Mouse (Mus musculus): ENCODE data around the gene Zfp513. TPM values are rescaled to one million over a fixed set of nuclear protein-coding genes. Genes with fewer than 3 reads are reported as not detected.

The Zfp513 gene
- polyA plus RNA-seq (2012; rRNA removed; ENCODE audit: low replicate concordance): 50.0 and 88.9 TPM in 2 replicates

DNA sequence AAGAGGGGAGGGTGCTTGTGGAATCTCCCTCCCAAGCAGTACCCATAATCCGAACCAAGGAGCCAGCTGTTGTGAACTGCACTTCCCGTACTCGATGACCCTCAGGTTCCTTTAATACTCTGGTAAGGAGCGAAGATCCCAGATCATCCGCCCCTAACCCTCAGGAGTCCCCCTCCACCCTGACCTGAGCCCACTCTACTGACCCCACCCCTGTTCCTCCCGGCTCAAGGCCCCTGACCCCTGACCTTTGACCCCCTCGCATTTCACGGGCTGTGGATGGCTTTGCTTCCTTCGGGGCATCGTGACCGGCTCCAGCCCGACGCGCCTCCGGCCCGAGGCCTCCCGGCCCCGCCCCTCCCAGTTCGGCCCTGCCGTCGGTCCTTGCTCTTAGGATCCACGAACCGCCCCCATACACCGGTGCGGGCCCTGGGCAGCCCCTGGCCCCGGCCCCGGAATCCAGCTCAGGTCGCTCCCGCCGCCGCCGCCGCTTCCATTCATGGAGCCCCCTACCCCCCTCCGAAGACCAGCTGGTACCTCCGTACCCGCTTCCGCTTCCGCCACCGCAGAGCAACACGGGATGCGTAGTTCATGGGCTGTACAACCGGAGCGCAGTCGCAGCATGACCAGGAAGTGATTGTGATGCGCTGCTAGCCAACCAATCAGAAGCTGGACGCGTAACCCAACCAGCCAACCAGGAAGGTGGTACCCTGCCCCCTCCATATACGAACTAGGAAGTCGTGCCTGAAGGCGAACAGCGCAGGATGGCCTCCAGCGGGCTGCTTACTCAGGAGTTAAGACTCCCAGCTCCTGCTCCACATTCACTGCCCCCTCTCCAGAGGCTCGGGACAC lies at the start of gene Zfp513:
Zfp513 (minus strand) TSS at position 562 of the 849 bp plus-strand sequence.

DNA sequence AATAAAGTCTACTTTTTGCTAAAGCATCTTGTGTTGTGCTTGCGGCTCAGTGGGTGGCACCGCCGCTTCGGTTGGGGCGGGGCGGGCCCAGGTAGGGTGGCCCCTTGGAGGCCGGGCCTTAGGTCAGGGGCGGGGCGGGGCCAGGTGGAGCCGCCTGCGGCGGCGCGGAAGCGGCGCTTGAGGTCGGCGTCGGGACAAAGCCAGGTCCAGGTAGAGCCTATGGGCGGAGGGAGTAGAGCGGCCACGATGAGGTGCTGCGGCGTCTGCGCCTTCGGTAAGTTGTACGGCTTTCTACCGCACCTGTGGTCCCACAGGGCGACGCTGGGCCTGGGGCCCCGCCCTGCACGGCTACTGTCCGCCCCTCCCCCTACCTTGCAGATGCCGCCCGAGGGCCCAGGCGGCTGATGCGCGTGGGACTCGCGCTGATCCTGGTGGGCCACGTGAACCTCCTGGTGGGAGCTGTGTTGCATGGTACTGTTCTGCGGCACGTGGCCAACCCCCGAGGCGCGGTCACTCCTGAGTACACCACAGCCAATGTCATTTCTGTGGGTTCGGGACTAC lies 49.5 kb upstream of the Zfp513 start, which contains the start of gene Krtcap3:
Krtcap3 (plus strand) TSS at position 151 of the 561 bp plus-strand sequence.

DNA sequence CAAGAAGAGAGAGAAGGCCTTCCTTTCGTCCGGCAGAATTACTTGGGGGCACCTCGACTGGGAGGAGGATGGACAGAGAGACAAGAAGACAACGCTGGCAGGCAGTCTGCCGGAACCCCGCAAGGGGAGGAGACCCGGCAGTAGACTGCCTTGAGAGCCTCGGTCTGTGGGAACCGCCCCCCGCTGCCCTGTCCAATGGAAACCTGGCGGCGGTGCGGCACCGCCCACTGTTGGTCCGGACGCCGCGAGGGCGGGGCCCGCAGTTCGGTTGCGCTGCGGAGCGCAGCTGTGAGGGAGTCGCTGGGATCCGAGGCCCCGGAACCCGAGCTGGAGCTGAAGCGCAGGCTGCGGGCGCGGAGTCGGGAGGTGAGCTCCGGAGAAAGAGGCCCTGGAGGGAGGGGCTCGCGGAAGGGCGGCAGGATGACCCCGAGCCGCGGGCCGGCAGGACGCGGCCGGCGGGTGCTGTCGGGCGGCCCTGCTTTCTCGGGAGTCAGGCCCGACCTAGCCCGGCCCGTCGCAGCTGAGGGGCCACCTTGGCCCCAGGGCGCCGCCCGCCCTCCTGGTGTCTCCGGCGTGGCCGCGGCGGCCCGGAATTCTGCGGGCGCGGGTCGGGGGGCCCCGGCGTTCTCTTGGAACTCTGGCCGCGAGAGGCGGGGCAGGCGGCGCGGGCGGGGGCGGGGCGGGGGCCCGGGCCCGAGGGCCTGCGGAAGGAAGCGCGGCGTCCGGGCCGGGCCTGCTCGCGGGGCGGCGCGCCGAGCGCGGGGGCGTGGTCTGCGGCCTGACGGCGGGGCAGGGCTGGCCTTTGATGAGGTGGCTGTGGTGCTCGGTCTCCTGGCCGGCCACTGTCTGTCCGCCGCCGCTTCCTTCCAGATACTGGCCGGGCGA lies 38.8 kb upstream of the Zfp513 start, which contains the start of the genes Nrbp1 and Gm9970:
Nrbp1 (plus strand) TSS at position 228 of the 885 bp plus-strand sequence.
Gm9970 (minus strand) TSS at position 596 of the 885 bp plus-strand sequence.

DNA sequence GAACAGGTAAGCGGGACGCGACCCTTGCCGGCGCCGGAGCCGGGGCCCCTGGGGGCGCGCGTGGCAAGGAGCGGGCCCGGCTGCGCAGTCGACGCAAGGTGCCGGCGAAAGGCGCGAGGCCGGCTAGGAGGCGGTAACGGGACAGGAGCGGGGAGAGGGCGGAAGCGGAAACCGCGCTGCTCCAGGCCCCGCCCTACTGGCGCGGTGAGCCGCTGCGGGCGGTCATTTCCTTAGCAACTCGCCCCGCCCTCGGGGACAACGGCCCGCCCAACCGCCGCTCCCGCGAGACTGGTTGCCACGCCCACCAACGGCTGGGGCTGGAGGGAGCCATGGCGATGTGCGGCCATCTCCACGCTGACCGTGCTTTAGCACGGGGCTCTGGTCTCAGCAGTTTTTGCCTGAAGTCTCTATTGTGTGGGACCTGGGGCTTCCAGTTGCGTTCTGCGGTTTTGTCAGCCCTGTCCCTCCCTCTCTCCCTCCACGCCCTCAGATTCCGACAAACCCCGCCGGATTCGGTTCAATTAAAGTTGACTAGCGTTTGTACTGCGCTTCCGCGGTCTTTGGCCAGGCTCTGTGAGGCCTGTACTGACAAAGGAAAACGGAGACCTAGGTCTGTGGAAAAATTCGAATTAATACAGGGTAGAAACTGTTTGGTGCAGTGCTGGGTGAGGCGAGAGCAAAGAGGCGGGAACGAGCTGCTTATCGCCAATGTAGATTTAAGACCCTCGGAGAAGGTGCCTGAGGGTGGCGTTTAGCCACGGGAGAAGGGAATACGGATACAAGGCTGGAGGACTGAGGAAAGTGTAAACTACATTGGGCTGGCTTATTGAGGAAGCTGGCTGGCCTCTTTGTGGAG lies 18.6 kb upstream of the Zfp513 start, which contains the start of gene Ppm1g:
Ppm1g (minus strand) TSS at position 240 of the 856 bp plus-strand sequence.

DNA sequence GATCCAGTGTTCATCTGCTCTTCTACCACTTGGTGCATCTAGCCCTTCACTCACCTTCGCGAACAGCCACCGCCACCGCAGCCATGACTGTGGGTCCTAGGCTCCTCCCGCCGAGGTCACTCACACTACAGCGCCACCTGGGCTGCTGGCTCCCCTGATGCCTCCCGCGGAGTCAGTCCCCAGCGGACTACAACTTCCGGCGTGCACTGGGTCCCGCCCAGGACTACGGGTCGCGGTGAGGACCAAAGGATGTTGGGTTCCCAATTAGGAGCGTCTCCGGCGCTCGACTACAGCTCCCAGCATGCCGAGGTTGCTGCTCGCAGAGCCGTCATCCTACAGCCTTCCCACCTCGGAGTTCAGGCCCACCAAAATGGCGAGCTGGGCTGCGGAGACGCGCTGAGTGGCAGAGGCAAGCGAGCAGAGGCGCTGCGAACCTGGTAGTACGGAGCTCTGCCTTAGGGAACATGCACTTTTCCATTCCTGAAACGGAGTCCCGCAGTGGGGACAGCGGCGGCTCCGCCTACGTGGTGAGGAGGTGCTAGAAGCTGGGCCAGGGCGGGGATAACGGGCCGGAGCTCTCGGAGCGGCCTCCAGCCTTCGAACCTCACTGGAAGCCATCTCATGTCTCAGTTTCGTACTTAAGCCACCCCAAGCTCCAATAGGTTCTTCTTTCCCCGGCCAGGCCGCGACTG lies 9.0 kb downstream of the Zfp513 start, which contains the start of the genes Snx17 and Eif2b4:
Snx17 (plus strand) TSS at position 289 of the 692 bp plus-strand sequence.
Eif2b4 (minus strand) TSS at position 492 of the 692 bp plus-strand sequence.

DNA sequence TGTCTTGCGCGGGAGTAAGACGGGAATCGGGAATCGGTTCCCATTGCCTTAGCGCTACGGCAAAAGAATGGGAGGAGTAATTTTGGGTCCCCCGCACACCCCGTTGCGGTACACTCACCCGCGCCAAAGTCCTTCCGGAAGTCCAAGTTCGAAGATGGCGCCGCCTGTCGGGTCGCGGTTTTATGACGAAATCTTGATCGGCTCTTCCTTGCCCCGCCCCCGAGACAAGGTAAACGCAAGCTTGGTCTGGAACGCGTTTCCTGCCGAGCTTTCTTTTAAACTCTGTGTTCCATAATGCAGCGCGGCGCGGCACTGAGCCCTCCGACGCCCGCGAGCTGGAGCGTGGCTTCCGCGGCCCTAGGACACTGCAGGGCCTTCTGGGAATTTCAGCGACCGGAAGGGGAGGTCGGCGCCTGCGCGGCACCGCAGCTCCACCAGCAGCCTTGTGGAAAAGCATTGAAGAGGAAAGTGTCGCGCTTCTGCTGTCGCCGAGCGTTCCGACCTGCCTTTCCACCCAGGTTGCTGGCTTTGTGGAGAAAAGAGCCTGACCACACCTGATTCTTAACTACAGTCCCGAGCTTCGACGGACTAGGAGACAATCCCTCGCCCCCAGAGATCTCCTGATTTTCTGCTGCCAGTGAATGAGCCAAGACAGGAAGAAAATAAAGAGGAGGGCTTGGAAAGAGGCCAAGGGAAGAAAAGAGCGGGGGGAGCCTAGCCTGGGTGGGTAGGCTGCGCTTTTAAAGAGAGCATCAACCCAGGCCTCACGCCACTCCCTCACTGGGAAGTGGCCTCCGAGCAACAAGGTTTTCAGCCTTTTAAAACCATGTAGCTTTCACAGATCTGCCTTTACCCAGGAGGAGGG lies 22.1 kb downstream of the Zfp513 start, which contains the start of the genes Gm29609 and Gtf3c2:
Gm29609 (minus strand) TSS at position 146 of the 865 bp plus-strand sequence.
Gtf3c2 (minus strand) TSS at position 379 of the 865 bp plus-strand sequence.

DNA sequence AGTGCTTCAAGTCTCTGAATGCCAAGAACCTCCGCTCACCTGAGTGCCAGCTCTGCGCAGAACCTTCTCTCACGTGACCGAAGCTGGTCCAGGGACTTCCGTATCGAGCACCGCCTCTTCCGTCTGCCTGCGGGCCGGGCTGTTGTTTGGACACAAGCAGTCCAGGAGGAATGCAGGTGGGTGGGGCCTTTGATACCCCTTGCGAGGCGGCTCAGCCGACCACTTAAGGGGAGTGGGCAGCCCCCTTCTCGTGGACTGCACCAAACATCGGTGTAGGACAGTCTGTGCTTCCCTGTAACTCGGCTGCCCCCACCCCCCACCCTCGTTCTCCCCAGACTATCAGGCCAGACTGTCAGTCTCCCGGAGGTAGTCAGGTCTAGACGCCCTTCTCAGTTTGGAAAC lies 48.0 kb downstream of the Zfp513 start, which contains the start of gene Mpv17:
Mpv17 (minus strand) TSS at position 100 of the 402 bp plus-strand sequence.

Other genes with a start within 250 kb of the Zfp513 start
- 250 and 344 TPM in 2 replicates for gene Preb, start 241.9 kb downstream of the Zfp513 start, polyA plus RNA-seq (2012; rRNA removed; ENCODE audit: low replicate concordance)
- gene Tcf23, start 233.6 kb downstream of the Zfp513 start, polyA plus RNA-seq (2012; rRNA removed; ENCODE audit: low replicate concordance): 0.10 and 0.11 TPM in 2 replicates
- 125 and 213 TPM in 2 replicates for gene Atraid, start 154.0 kb downstream of the Zfp513 start, polyA plus RNA-seq (2012; rRNA removed; ENCODE audit: low replicate concordance)
- 94.2 and 109 TPM in 2 replicates for gene Slc5a6, start 153.4 kb downstream of the Zfp513 start, polyA plus RNA-seq (2012; rRNA removed; ENCODE audit: low replicate concordance)
- 38.9 and 72.1 TPM in 2 replicates for gene Cad, start 147.5 kb downstream of the Zfp513 start, polyA plus RNA-seq (2012; rRNA removed; ENCODE audit: low replicate concordance)
- gene Dnajc5g, start 96.0 kb downstream of the Zfp513 start, polyA plus RNA-seq (2012; rRNA removed; ENCODE audit: low replicate concordance): 0.07 TPM in 1 of 2 replicates, not detected in the other
- gene Slc30a3, start 94.1 kb downstream of the Zfp513 start, polyA plus RNA-seq (2012; rRNA removed; ENCODE audit: low replicate concordance): 0.13 and 0.33 TPM in 2 replicates
- 0.12 and 58.4 TPM in 2 replicates for gene Trim54, start 85.6 kb downstream of the Zfp513 start, polyA plus RNA-seq (2012; rRNA removed; ENCODE audit: low replicate concordance)
- gene Ucn, start 63.5 kb downstream of the Zfp513 start, polyA plus RNA-seq (2012; rRNA removed; ENCODE audit: low replicate concordance): not detected in 2 replicates
- 108 and 257 TPM in 2 replicates for gene Mpv17, start 48.1 kb downstream of the Zfp513 start, polyA plus RNA-seq (2012; rRNA removed; ENCODE audit: low replicate concordance)
- 1.9 and 2.9 TPM in 2 replicates for gene Gm29609, start 22.4 kb downstream of the Zfp513 start, polyA plus RNA-seq (2012; rRNA removed; ENCODE audit: low replicate concordance)
- gene Gtf3c2, start 22.2 kb downstream of the Zfp513 start, polyA plus RNA-seq (2012; rRNA removed; ENCODE audit: low replicate concordance): 45.6 and 73.6 TPM in 2 replicates
- gene Snx17, start 9.1 kb downstream of the Zfp513 start, polyA plus RNA-seq (2012; rRNA removed; ENCODE audit: low replicate concordance): 84.7 and 87.0 TPM in 2 replicates
- gene Eif2b4, start 8.9 kb downstream of the Zfp513 start, polyA plus RNA-seq (2012; rRNA removed; ENCODE audit: low replicate concordance): 40.4 and 67.9 TPM in 2 replicates
- 38.9 and 102 TPM in 2 replicates for gene Ppm1g, start 18.4 kb upstream of the Zfp513 start, polyA plus RNA-seq (2012; rRNA removed; ENCODE audit: low replicate concordance)
- 202 and 225 TPM in 2 replicates for gene Nrbp1, start 38.6 kb upstream of the Zfp513 start, polyA plus RNA-seq (2012; rRNA removed; ENCODE audit: low replicate concordance)
- 0.53 and 1.4 TPM in 2 replicates for gene Gm9970, start 38.9 kb upstream of the Zfp513 start, polyA plus RNA-seq (2012; rRNA removed; ENCODE audit: low replicate concordance)
- 47.3 and 57.7 TPM in 2 replicates for gene Krtcap3, start 49.4 kb upstream of the Zfp513 start, polyA plus RNA-seq (2012; rRNA removed; ENCODE audit: low replicate concordance)
- gene Ift172, start 88.8 kb upstream of the Zfp513 start, polyA plus RNA-seq (2012; rRNA removed; ENCODE audit: low replicate concordance): 29.7 and 31.8 TPM in 2 replicates
- gene Fndc4, start 93.8 kb upstream of the Zfp513 start, polyA plus RNA-seq (2012; rRNA removed; ENCODE audit: low replicate concordance): 15.6 and 18.2 TPM in 2 replicates
- gene Gckr, start 95.1 kb upstream of the Zfp513 start, polyA plus RNA-seq (2012; rRNA removed; ENCODE audit: low replicate concordance): 0.36 and 0.84 TPM in 2 replicates

All from mammary gland, adult 2 months (tissue).